Comparison of ENCODE assay signal across 8 mouse cellular contexts in genomic region chr13:112439917-112440361, GRCm38 (mm10). TPM values are rescaled to one million over a fixed set of nuclear protein-coding genes. Genes with fewer than 3 reads are reported as not detected.
A peak's percentile ranks its signal among the peaks of the same experiment; 100 is the strongest.
DNase-seq lines count a peak whose midpoint lies in the region; ATAC-seq lines count a peak whose summit lies in the region.

No protein-coding gene starts in this region.

- peak; percentile 91 for DNase-seq in A20 (ENCODE audit: low read depth, low spot score)
- DNase-seq in Muller cell, postnatal 12 days (ENCODE audit: inconsistent ontology term): peak; percentile 44
- peak; percentile 84 for DNase-seq in hindbrain, embryonic 10.5 days (ENCODE audit: low spot score)
- DNase-seq in layer of hippocampus, postnatal 10 days (ENCODE audit: low spot score in 2 of 2): peak; percentile 31 to 41
- peak; percentile 32 for DNase-seq in right cerebral cortex, postnatal 25 days
- peak; percentile 61 for DNase-seq in yolk sac, embryonic 10.5 days (ENCODE audit: low spot score)

- peak overlapping the region; percentile 46 for H3K4me2 ChIP-seq in forebrain, embryonic 13.5 days

- peaks cover 12% of the 10 kb centered on the region for H3K4me1 ChIP-seq in forebrain, embryonic 13.5 days
- H3K4me1 ChIP-seq in hindbrain, embryonic 10.5 days (replicated peaks): peaks cover 23% of the 10 kb centered on the region

- no peak overlapping the region for H3K4me3 ChIP-seq in forebrain, embryonic 13.5 days
- peak overlapping the region; percentile 38 for H3K4me3 ChIP-seq in hindbrain, embryonic 10.5 days
- no peak overlapping the region; the same call in 1 of the 2 replicates for H3K4me3 ChIP-seq in macrophage (ENCODE audit: inconsistent target)

- WGBS in forebrain, embryonic 13.5 days: 14% methylated on average over 9 of the region's 9 CpGs
- 15% methylated on average over 9 of the region's 9 CpGs for WGBS in hindbrain, embryonic 10.5 days
- 0% methylated on average over 9 of the region's 9 CpGs for WGBS in macrophage (ENCODE audit: missing documents)

- no peaks in the 10 kb centered on the region for H3K79me2 ChIP-seq in macrophage (ENCODE audit: inconsistent target)

- H3K27ac ChIP-seq in forebrain, embryonic 13.5 days: no peak overlapping the region
- peak overlapping the region; percentile 75 for H3K27ac ChIP-seq in hindbrain, embryonic 10.5 days
- peak overlapping the region; percentile 96 for H3K27ac ChIP-seq in macrophage

- no peaks in the 10 kb centered on the region for H3K36me3 ChIP-seq in forebrain, embryonic 13.5 days (ENCODE audit: poor library complexity, severe bottlenecking)
- no peaks in the 10 kb centered on the region for H3K36me3 ChIP-seq in hindbrain, embryonic 10.5 days
- H3K36me3 ChIP-seq in macrophage (ENCODE audit: inconsistent target): no peaks in the 10 kb centered on the region

- no peak for ATAC-seq in forebrain, embryonic 13.5 days

- no peaks in the 10 kb centered on the region for H3K9me3 ChIP-seq in forebrain, embryonic 13.5 days (replicated peaks)
- no peaks in the 10 kb centered on the region for H3K9me3 ChIP-seq in hindbrain, embryonic 10.5 days

- no peak overlapping the region for H3K9ac ChIP-seq in forebrain, embryonic 13.5 days

- no peaks in the 10 kb centered on the region for H3K27me3 ChIP-seq in forebrain, embryonic 13.5 days
- peaks cover 4% of the 10 kb centered on the region; the same call in 1 of the 2 replicates for H3K27me3 ChIP-seq in hindbrain, embryonic 10.5 days (ENCODE audit: insufficient read depth, poor library complexity, severe bottlenecking)

RNA-seq across cellular contexts. Expression of gene Il6st, which starts 23.9 kb away (rescaled TPM):
- polyA plus RNA-seq in forebrain, embryonic 13.5 days (2015; fragmentation: Nextera tagmentation; extraction: Ambion mirVana): 9.5 and 11.0 TPM in 2 replicates
- polyA plus RNA-seq in hindbrain, embryonic 10.5 days (2016; fragmentation: Nextera tagmentation; extraction: Ambion mirVana): 22.8 and 24.5 TPM in 2 replicates
- total RNA-seq in layer of hippocampus, postnatal 10 days (2021): 10 to 100 TPM; 80.5 to 92.4 TPM
- 100 to 1,000 TPM in 14 of 26 experiments, 10 to 100 TPM in 12; 29.1 to 243 (median 108) TPM for total RNA-seq in macrophage (2018; cell fraction: chromatin; rRNA removed)
- 100 to 1,000 TPM in 6 of 26 experiments, 10 to 100 TPM in 20; 31.2 to 143 (median 63.6) TPM for total RNA-seq in macrophage (2018; cell fraction: cytosol; rRNA removed)
- 100 to 1,000 TPM in 17 of 26 experiments, 10 to 100 TPM in 9; 64.8 to 221 (median 131) TPM for total RNA-seq in macrophage (2018; cell fraction: nucleus; rRNA removed)
- 46.9 to 79.6 TPM (median 56.2 TPM) in 3 replicates for polyA plus RNA-seq in macrophage (2018)

Comparison
In these comparisons a context has a peak if more than half of its experiments do, and no peak if none do; other contexts are left out.
1. DNase-seq: peak in every context shown above with its lines; median percentile 91 in A20; 84 in hindbrain, embryonic 10.5 days; 61 in yolk sac, embryonic 10.5 days; 44 in Muller cell, postnatal 12 days; 36 in layer of hippocampus, postnatal 10 days; 32 in right cerebral cortex, postnatal 25 days.